Mouse (Mus musculus) midbrain, embryonic 10.5 days (tissue): ENCODE data around the gene Rbpj. TPM values are rescaled to one million over a fixed set of nuclear protein-coding genes. Genes with fewer than 3 reads are reported as not detected.

Source experiments
- DNase-seq: peaks from one replicate; pipeline ENCODE4 v3.0.0-alpha.2; 2017; ENCODE audit warnings: low spot score
- H3K27ac ChIP-seq: fragments of 300-500 bp; sonication (generic); replicated peaks from 2 replicates; pipeline ENCODE4 v1.5.1; 2016; ENCODE audit warnings: mild to moderate bottlenecking
- H3K27me3 ChIP-seq: fragments of 300-500 bp; sonication (generic); 2 replicates; pipeline ENCODE4 v1.6.1; 2016; ENCODE audit warnings: low read depth, mild to moderate bottlenecking; ENCODE audit not compliant: poor library complexity, severe bottlenecking
- H3K36me3 ChIP-seq: fragments of 300-500 bp; sonication (generic); 2 replicates; pipeline ENCODE4 v1.6.1; 2016; ENCODE audit warnings: mild to moderate bottlenecking, moderate library complexity
- H3K4me1 ChIP-seq: fragments of 300-500 bp; sonication (generic); 2 replicates; pipeline ENCODE4 v1.6.1; 2016
- H3K4me3 ChIP-seq: fragments of 300-500 bp; sonication (generic); 2 replicates; pipeline ENCODE4 v1.5.1; 2016; ENCODE audit warnings: mild to moderate bottlenecking, moderate library complexity
- H3K9me3 ChIP-seq: fragments of 300-500 bp; sonication (generic); replicated peaks from 2 replicates; pipeline ENCODE4 v1.6.1; 2016; ENCODE audit warnings: mild to moderate bottlenecking
- WGBS: fragments of 180-500 bp; shearing (Covaris S2); methylation state at CpG from one replicate; pipeline ENCODE4 v1.1.7; 2016; 5-methylcytosine and 5-hydroxymethylcytosine counted together
- polyA plus RNA-seq: library from polyadenylated mRNA; unstranded; fragments of >200 nt; fragmentation: Nextera tagmentation; extraction: Ambion mirVana; gene quantifications from 2 replicates; pipeline ENCODE4 v1.2.1, GENCODE M21; 2016

Rbpj gene
- polyA plus RNA-seq, 1 experiment from 2014 or later, result 36.3 TPM

DNA sequence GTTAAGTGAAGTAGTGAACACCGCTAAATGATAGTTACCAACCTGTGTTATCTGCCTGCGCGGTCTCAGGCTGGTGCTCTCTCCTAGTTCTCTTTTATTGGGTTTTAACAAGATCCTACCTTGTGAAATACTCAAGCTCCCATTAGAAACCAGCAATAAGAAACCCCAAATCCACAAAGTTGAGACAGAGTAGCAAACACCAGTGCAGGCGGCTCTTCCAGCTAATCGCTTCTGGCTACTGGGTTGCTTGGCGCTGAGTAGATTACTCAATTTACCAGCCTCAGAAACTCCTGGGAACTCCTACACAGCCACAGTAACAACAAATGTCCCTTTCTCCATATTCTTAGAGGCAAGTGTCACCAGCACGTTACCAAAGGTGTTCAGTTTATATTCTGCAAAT lies 58.2 kb downstream of the Rbpj start:
- Histone ChIP-seq H3K4me3 (no peak overlapping the region), H3K27me3 (no peaks in the 10 kb centered on the region), H3K9me3 (no peaks in the 10 kb centered on the region), H3K4me1 (peaks cover 32% of the 10 kb centered on the region), H3K27ac (no peak overlapping the region), H3K36me3 (no peaks in the 10 kb centered on the region)
- DNase-seq, result no peak
- 96% methylated on average over 7 of the region's 7 CpGs for WGBS

DNA sequence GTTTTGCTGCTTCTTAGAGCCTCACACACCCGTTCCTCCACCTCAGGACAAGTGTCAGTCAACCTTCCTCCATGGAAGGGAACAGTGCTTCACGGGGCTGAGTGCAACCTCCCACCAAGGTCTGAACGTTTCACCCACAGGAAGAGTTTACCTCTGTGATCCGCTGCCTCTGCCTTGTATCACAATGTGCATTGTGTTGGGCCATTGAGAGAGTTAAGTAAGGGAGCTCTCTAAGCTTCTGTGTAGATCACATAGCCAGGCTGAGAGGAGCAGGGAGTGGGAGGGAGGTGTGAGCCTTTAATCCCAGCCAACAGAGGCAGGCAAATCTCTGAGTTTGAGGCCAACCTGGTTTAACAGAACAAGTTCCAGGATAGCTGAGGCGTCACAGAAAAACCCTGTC lies 58.9 kb downstream of the Rbpj start:
- H3K27ac ChIP-seq, result peak overlapping the region; percentile 59
- H3K4me3 ChIP-seq, result no peak overlapping the region
- no peak for DNase-seq
- WGBS, result 58% methylated on average over 5 of the region's 5 CpGs
- no peaks in the 10 kb centered on the region for H3K9me3 ChIP-seq
- no peaks in the 10 kb centered on the region for H3K36me3 ChIP-seq
- H3K27me3 ChIP-seq, result no peaks in the 10 kb centered on the region
- peaks cover 32% of the 10 kb centered on the region for H3K4me1 ChIP-seq

GRCm38 (mm10) chr5:53525305-53526069 lies 59.5 kb downstream of the Rbpj start:
- Histone ChIP-seq H3K4me1 (peaks cover 32% of the 10 kb centered on the region), H3K27ac (peak overlapping the region; percentile 84), H3K36me3 (no peaks in the 10 kb centered on the region), H3K9me3 (no peaks in the 10 kb centered on the region), H3K4me3 (peak overlapping the region; percentile 36), H3K27me3 (no peaks in the 10 kb centered on the region)
- DNase-seq, result peak; percentile 56
- 38% methylated on average over 20 of the region's 20 CpGs for WGBS

DNA sequence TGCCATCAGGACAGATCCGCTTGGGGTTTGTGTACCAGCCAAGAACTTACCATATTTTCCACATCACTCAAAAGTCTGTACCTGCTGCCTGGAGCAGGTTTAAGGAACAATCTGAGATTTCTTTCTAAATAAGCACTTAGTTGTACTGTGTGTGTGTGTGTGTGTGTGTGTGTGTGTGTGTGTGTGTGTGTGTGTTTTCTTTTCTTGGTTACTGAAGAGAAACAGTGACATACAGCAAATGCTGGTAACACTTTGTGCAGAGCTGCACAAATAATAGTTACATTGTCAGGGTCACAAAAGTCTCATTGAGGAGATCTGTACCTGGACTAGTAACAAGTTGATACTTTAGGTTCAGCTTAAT lies 60.1 kb downstream of the Rbpj start:
- 85% methylated on average over 1 of the region's 1 CpGs for WGBS
- no peaks in the 10 kb centered on the region for H3K9me3 ChIP-seq
- no peak for DNase-seq
- no peaks in the 10 kb centered on the region for H3K27me3 ChIP-seq
- peak overlapping the region; percentile 84 for H3K27ac ChIP-seq
- no peaks in the 10 kb centered on the region for H3K36me3 ChIP-seq
- H3K4me1 ChIP-seq, result peaks cover 33% of the 10 kb centered on the region
- peak overlapping the region; percentile 36; the same call in 1 of the 2 replicates for H3K4me3 ChIP-seq

DNA sequence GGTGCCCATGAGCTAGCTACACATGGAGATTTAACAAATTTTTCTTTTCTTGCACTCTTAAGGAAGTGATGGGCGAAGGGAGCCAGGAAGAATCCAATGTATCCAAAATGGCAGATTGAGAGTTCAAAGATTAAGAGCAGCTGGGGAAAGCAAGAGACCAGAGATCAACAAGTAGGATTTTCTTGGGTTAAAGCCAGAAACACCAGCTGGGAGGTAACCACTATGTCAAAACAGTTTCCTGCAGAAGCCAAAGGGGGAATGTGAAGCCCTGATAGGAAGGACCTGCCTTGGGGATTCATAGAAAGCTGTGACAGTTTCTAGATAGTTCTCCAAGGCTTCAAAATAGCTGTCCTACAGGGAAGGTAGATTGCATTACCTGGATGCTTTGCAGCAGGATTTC lies 63.9 kb downstream of the Rbpj start:
- H3K4me1 ChIP-seq, result peaks cover 30% of the 10 kb centered on the region
- no peak for DNase-seq
- no peaks in the 10 kb centered on the region for H3K36me3 ChIP-seq
- H3K27me3 ChIP-seq, result no peaks in the 10 kb centered on the region
- no peak overlapping the region for H3K4me3 ChIP-seq
- 91% methylated on average over 1 of the region's 1 CpGs for WGBS
- H3K9me3 ChIP-seq, result no peaks in the 10 kb centered on the region
- H3K27ac ChIP-seq, result no peak overlapping the region

- H3K4me1 ChIP-seq, result peaks cover 8% of the 10 kb centered on the region; the same call in 1 of the 2 replicates
- 91% methylated on average over 12 of the region's 12 CpGs for WGBS
- H3K27me3 ChIP-seq, result no peaks in the 10 kb centered on the region
- H3K9me3 ChIP-seq, result no peaks in the 10 kb centered on the region
- no peak overlapping the region for H3K4me3 ChIP-seq
- no peak overlapping the region for H3K27ac ChIP-seq
- no peaks in the 10 kb centered on the region for H3K36me3 ChIP-seq
- DNase-seq, result no peak
Observed at GRCm38 (mm10) chr5:53535096-53535495, 69.1 kb downstream of the Rbpj start.

DNA sequence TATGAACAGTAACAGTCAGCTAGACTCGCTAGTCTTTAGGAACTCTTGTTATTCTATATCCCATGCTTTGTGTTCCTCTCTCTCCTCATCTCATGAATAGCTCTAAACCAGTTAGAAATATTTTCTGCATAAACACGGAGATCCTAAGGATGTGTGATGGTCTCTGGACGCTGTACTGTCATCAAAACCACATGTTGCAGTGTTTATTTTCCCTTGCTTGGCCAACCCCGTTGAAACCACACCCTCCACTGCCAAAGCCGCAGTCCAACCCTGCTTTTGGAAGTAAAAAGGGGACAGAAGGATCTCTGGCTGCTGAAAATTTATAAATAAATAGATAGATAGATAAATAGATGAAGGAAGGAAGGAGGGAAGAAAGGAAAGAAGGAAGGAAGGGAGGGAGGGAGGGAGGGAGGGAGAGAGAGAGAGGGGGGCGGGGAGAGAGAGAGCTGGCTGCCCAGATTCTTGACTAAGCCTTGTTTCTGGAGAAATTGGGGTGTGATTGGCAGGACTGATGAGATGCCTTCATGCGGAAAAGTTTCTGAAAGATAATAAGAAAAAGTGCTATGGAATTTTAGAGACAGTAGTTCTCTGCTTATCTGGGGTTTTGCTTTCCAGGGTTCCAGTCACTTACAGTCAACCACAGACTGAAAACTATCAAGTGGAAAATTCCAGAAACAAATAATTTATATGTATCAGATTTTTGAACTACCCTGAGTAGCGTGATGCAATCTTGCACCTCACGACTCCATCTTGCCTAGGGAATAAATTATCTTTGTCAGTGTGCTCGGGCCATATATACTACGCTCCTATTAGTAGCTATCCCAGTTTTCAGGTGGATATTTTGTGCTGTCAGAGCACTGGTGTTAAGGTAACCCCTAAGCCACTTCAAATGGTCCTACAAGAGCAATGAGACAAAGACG lies 70.9 kb downstream of the Rbpj start:
- Histone ChIP-seq H3K27me3 (no peaks in the 10 kb centered on the region), H3K27ac (no peak overlapping the region), H3K4me1 (peaks cover 4% of the 10 kb centered on the region; the same call in 1 of the 2 replicates), H3K4me3 (no peak overlapping the region), H3K36me3 (no peaks in the 10 kb centered on the region), H3K9me3 (no peaks in the 10 kb centered on the region)
- no peak for DNase-seq
- WGBS, result 81% methylated on average over 12 of the region's 12 CpGs

DNA sequence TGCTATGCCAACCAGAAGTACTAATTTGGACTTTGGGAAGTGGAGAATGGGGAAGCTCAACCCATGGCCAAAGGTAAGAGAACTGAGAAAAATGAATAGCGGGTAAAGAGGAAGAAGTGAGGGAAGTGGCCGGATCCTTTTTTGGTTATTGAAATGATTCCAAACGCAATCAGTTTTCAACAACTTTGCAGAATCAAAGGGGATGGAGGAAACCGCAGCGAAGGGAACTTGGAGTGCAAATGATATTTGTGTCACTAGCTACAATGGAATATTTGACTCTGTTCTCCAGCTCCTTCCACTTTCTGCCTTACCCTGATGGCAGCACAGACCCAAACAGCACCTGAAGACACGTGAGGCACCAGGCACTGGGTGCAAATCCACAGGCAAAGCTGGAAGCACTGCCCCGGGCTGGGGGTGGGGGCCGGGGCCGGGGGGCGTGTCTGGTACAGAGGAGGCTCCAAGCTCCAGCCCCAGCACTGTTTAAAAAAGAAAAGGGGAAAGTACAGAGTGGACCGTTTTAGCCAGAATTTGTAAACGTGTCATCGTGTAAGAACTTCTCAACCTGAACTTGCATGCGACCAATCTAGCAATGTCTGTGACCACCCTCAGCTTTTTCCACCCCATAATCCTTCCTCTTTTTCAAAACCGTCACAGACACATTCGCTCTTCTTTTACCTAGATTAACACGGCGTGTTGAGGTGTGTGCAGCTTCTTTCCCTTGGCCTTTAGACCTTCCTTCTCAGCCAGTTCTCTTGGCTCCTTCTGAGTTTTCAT lies 74.1 kb downstream of the Rbpj start:
- DNase-seq, result no peak
- no peaks in the 10 kb centered on the region for H3K36me3 ChIP-seq
- no peak overlapping the region for H3K27ac ChIP-seq
- no peaks in the 10 kb centered on the region for H3K27me3 ChIP-seq
- no peaks in the 10 kb centered on the region for H3K9me3 ChIP-seq
- no peaks in the 10 kb centered on the region for H3K4me1 ChIP-seq
- 90% methylated on average over 18 of the region's 18 CpGs for WGBS
- H3K4me3 ChIP-seq, result no peak overlapping the region

GRCm38 (mm10) chr5:53542073-53542472 lies 76.1 kb downstream of the Rbpj start:
- Histone ChIP-seq H3K27me3 (no peaks in the 10 kb centered on the region), H3K4me1 (no peaks in the 10 kb centered on the region), H3K4me3 (no peak overlapping the region), H3K9me3 (no peaks in the 10 kb centered on the region), H3K27ac (no peak overlapping the region), H3K36me3 (no peaks in the 10 kb centered on the region)
- WGBS, result 57% methylated on average over 1 of the region's 1 CpGs
- DNase-seq, result no peak

DNA sequence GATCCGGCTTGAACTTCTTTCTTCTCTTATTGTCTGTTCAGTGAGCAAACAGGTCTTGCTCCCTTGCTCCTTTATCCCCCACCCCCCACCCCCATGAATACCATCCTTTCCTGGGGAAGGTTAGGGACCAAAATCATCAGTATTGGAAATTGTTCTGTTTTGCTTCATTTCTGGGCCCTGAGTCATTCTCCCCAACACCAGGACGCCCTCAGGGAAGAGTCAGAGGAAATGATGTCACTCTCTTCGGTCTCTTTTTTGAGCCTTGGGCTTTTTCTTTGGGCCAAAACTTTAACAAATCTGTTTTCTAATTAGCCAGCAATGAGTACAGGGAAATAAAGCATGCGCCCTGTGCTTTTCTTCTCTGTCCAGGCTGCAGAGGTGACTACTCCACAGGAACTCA lies 77.4 kb downstream of the Rbpj start:
- Histone ChIP-seq H3K9me3 (no peaks in the 10 kb centered on the region), H3K27ac (no peak overlapping the region), H3K36me3 (no peaks in the 10 kb centered on the region), H3K4me3 (no peak overlapping the region), H3K27me3 (no peaks in the 10 kb centered on the region), H3K4me1 (no peaks in the 10 kb centered on the region)
- WGBS, result 91% methylated on average over 4 of the region's 4 CpGs
- DNase-seq, result no peak

GRCm38 (mm10) chr5:53543945-53544344 lies 78.0 kb downstream of the Rbpj start:
- Histone ChIP-seq H3K9me3 (no peaks in the 10 kb centered on the region), H3K27me3 (no peaks in the 10 kb centered on the region), H3K27ac (no peak overlapping the region), H3K36me3 (no peaks in the 10 kb centered on the region), H3K4me3 (no peak overlapping the region), H3K4me1 (no peaks in the 10 kb centered on the region)
- 73% methylated on average over 4 of the region's 4 CpGs for WGBS
- DNase-seq, result no peak

- Histone ChIP-seq H3K9me3 (no peaks in the 10 kb centered on the region), H3K36me3 (no peaks in the 10 kb centered on the region), H3K4me1 (no peaks in the 10 kb centered on the region), H3K27ac (no peak overlapping the region), H3K4me3 (no peak overlapping the region), H3K27me3 (no peaks in the 10 kb centered on the region)
- WGBS, result 85% methylated on average over 6 of the region's 6 CpGs
- no peak for DNase-seq
Observed at GRCm38 (mm10) chr5:53546440-53546839, 80.5 kb downstream of the Rbpj start.
